Mouse (Mus musculus): ENCODE measurements around the gene Crat. TPM values are rescaled to one million over a fixed set of nuclear protein-coding genes. Genes with fewer than 3 reads are reported as not detected.
"Not testable (repeated sequence)": the region's sequence is repeated elsewhere in the genome, so short reads cannot be mapped to it uniquely, and the experiment has no call there.

Crat gene
- polyA plus RNA-seq, 1 experiment from 2014 or later: 21.9 TPM

DNA sequence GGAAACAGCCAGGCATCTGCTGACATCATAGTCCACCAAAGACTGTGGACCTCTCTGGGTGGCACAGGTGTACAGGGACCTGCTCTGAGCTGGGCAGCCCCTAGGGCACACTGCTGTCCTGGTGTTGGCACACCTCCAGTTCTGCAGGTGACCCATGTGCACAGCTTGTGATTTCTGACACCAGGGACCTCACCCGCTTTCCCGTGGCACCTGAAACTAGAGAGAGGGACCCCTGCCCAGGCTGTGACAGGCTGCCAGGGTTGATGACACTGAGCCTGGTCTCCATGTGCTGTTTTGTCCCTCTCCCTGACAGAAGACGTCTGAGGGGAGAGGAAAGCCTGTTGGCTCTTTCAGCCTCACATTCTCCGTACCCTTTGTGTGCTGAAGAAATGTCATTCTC is 22.2 kb upstream of the Crat start:
- Histone ChIP-seq H3K27ac (no peak overlapping the region), H3K27me3 (no peaks in the 10 kb centered on the region), H3K9me3 (no peaks in the 10 kb centered on the region), H3K4me1 (replicated peaks) (peaks cover 30% of the 10 kb centered on the region), H3K36me3 (peaks cover 57% of the 10 kb centered on the region), H3K9ac (replicated peaks) (no peak overlapping the region), H3K4me2 (replicated peaks) (no peak overlapping the region), H3K4me3 (replicated peaks) (no peak overlapping the region)
- no peak for ATAC-seq
- WGBS: 84% methylated on average over 4 of the region's 4 CpGs

DNA sequence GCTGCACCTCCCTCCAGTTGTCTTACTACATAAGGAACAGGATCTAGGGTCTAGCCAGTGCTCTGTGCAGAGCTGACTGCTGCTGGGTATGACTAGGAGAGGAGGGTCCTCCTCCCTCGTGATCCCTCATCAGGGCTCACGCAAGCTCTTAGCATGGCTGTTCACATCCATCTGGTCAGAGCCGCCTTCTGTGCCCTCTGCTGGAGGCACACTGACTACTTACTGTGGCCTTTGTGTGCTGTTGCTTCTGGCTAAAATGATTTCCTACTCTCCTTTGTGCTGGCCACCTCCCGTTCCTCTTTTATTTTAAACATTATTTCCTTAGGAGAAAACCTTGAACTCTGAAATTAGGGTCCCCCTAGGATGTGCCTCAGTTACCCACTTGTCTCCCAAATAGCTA is 21.2 kb upstream of the Crat start:
- 90% methylated on average over 4 of the region's 4 CpGs for WGBS
- H3K9ac ChIP-seq (replicated peaks): no peak overlapping the region
- peaks cover 67% of the 10 kb centered on the region for H3K36me3 ChIP-seq

DNA sequence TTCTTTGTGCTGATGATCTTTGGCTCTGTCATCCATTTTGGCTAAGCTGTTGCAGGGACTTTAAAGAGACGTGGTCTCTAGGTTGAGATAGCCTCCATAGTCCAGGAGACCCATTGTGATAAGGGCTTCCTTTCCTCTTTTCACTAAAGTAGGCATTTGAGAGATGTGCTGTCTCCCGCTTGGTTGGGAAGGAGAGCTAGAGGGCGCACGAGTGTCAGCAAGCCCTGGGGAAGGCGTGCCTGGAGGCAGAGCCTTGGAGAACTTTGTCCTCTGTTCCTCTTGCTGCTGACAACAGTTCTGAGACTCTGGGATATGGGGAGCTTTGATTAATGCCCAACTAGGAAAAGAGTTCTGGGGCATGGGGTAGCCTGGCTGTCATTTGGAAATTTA is 20.5 kb upstream of the Crat start:
- H3K27ac ChIP-seq: no peak overlapping the region
- 68% methylated on average over 5 of the region's 5 CpGs for WGBS
- no peak for ATAC-seq
- peaks cover 13% of the 10 kb centered on the region for H3K4me1 ChIP-seq (replicated peaks)
- H3K27me3 ChIP-seq: no peaks in the 10 kb centered on the region
- H3K9me3 ChIP-seq: no peaks in the 10 kb centered on the region
- H3K9ac ChIP-seq (replicated peaks): no peak overlapping the region
- peaks cover 74% of the 10 kb centered on the region for H3K36me3 ChIP-seq
- H3K4me2 ChIP-seq (replicated peaks): no peak overlapping the region
- H3K4me3 ChIP-seq (replicated peaks): no peak overlapping the region

More for the DNA sequence above, 21.2 kb upstream of the Crat start:
- H3K27me3 ChIP-seq: no peaks in the 10 kb centered on the region
- ATAC-seq: no peak
- H3K9me3 ChIP-seq: no peaks in the 10 kb centered on the region
- no peak overlapping the region for H3K27ac ChIP-seq
- peaks cover 20% of the 10 kb centered on the region for H3K4me1 ChIP-seq (replicated peaks)
- H3K4me2 ChIP-seq (replicated peaks): no peak overlapping the region
- H3K4me3 ChIP-seq (replicated peaks): no peak overlapping the region

DNA sequence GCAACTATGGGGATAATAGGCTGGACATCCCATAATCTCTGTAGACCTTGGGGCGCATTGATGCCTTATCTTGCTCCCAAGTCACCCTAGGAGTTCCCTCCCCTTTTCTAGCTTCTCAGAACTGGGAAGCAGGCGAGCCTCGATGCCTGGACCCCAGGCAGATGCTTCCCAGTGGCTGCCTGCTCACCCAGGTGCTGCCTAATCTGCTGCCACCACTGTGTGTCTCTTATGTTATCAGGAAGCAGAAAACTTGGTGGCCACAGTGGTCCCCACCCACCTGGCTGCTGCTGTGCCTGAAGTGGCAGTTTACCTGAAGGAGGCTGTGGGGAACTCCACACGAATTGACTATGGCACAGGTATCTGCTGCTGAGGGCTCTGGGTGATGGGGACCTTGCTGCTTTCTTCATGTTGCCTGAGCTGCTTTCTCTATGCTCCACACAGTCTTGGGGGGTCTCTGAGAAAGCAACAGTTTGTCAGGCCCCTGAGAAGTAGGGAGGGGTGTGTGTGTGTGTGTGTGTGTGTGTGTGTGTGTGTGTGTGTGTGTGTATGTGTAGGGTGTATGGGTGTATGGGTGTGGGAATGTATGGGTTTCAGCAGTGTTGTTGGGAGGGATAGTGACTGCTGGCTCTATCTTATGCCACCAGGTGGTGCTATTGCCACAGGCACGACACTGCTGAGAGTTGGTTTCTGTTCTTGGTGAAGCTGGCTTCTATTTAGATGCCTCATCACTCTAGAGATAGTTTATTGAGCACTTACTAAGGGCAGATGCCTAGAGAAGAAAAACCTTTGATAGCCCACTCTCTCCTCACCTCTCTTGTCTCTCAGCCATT is 19.9 kb upstream of the Crat start:
- Histone ChIP-seq H3K9ac (replicated peaks) (no peak overlapping the region), H3K4me2 (replicated peaks) (no peak overlapping the region), H3K9me3 (no peaks in the 10 kb centered on the region), H3K4me1 (replicated peaks) (peaks cover 7% of the 10 kb centered on the region), H3K36me3 (peaks cover 80% of the 10 kb centered on the region), H3K27ac (no peak overlapping the region), H3K27me3 (no peaks in the 10 kb centered on the region), H3K4me3 (replicated peaks) (no peak overlapping the region)
- 61% methylated on average over 5 of the region's 5 CpGs for WGBS
- ATAC-seq: peak; percentile 80

DNA sequence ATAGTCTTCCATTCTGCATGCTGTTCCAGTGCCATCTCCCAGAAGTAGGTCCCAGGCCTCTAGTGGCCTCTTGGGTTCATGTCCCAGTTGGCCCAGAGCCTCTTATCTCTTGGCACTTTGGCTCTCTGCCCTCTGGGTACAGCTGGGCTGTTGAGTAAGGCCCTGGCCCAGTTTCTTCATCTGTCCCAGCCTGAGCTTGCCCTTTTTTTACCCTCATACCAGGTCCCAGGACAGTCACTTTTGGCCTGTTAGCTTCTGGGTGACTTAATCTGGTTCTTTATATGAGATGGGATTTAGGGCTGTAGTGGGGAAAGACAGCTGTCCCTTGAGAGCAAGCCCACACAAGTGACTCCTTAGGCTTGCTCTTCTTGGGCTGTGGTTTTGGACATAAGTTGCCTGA is 13.5 kb upstream of the Crat start:
- Histone ChIP-seq H3K27ac (no peak overlapping the region), H3K9ac (replicated peaks) (no peak overlapping the region), H3K4me3 (replicated peaks) (no peak overlapping the region), H3K4me2 (replicated peaks) (no peak overlapping the region), H3K27me3 (no peaks in the 10 kb centered on the region), H3K9me3 (no peaks in the 10 kb centered on the region), H3K36me3 (peaks cover 79% of the 10 kb centered on the region), H3K4me1 (replicated peaks) (no peaks in the 10 kb centered on the region)
- ATAC-seq: no peak

DNA sequence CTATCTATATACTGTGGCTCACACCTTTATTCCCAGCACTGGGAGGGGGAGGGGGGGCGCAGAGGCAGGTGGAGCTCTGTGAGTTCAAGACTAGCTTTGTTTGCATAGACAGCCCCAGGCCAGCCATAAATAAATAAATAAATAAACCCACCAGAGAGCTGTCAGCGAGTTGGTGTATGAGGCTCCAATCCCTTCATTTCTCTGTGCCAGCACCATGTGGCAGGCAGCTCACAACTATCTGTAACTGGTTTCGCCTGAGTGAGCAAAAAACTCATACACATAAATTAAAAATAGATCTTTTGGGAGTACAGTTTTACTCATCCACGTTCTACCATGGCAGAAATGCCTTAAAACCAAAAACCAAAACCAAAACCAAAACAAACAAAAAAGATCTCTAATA is 5.8 kb upstream of the Crat start:
- Histone ChIP-seq H3K9me3 (no peaks in the 10 kb centered on the region), H3K4me3 (replicated peaks) (no peak overlapping the region), H3K36me3 (peaks cover 2% of the 10 kb centered on the region), H3K27me3 (no peaks in the 10 kb centered on the region), H3K9ac (replicated peaks) (no peak overlapping the region), H3K4me1 (replicated peaks) (peaks cover 30% of the 10 kb centered on the region), H3K27ac (no peak overlapping the region), H3K4me2 (replicated peaks) (no peak overlapping the region)
- 85% methylated on average over 4 of the region's 4 CpGs for WGBS
- no peak for ATAC-seq

DNA sequence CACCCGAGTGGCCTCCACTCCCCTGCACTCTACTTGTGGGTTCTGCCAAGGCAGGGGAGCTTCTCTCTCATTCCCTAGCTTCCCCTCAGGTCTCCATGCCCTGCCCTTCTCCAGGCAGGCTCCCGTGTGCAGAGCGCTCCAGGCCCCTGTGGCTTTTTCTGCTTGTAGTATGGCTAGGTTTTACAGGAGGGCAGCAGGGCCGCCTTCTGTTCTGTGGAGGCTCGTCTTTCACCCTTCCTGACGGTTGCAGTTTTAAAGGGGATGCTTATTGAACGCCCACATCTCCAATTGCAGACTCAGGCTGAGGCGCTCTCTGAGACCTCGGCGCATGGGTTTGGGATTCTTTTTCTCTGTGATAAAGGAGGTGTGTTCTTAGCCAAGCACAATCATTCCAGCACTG is 3.5 kb upstream of the Crat start:
- no peak for ATAC-seq
- WGBS: 43% methylated on average over 10 of the region's 10 CpGs
- Histone ChIP-seq H3K4me2 (replicated peaks) (0 out of 2 replicates have a peak overlapping the region, but pooled peaks have one; percentile 26), H3K9me3 (no peaks in the 10 kb centered on the region), H3K4me3 (replicated peaks) (no peak overlapping the region), H3K36me3 (no peaks in the 10 kb centered on the region), H3K4me1 (replicated peaks) (peaks cover 40% of the 10 kb centered on the region), H3K27ac (peak overlapping the region; percentile 30; the same call in 1 of the 2 replicates), H3K27me3 (no peaks in the 10 kb centered on the region), H3K9ac (replicated peaks) (peak overlapping the region; percentile 16; the same call in 1 of the 2 replicates)

DNA sequence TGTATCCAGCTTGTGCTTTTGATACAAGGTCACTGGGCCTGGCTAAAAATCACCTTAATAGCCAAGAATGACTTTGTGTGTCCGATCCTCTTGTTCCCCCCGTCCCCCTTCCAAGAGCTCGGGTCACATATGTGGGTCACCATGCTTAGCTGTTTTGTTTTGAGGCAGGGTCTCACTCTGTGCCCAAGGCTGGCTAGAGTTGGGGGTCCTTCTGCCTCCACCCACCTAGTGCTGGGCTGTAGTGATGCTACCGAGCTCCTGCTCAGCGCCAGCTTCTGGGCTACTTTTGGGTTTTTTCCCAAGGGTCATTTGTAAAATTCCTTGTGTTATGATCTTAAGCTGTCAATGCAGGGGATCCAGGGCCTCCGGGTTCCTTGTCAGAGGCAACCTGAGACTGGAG is 2.6 kb upstream of the Crat start:
- no peak for ATAC-seq
- 82% methylated on average over 6 of the region's 6 CpGs for WGBS
- no peak overlapping the region for H3K4me3 ChIP-seq (replicated peaks)
- peaks cover 48% of the 10 kb centered on the region for H3K4me1 ChIP-seq (replicated peaks)
- H3K36me3 ChIP-seq: no peaks in the 10 kb centered on the region
- H3K9me3 ChIP-seq: no peaks in the 10 kb centered on the region
- peak overlapping the region; percentile 16; the same call in 1 of the 2 replicates for H3K9ac ChIP-seq (replicated peaks)
- peak overlapping the region; percentile 26 for H3K4me2 ChIP-seq (replicated peaks)
- no peak overlapping the region for H3K27ac ChIP-seq
- H3K27me3 ChIP-seq: no peaks in the 10 kb centered on the region

DNA sequence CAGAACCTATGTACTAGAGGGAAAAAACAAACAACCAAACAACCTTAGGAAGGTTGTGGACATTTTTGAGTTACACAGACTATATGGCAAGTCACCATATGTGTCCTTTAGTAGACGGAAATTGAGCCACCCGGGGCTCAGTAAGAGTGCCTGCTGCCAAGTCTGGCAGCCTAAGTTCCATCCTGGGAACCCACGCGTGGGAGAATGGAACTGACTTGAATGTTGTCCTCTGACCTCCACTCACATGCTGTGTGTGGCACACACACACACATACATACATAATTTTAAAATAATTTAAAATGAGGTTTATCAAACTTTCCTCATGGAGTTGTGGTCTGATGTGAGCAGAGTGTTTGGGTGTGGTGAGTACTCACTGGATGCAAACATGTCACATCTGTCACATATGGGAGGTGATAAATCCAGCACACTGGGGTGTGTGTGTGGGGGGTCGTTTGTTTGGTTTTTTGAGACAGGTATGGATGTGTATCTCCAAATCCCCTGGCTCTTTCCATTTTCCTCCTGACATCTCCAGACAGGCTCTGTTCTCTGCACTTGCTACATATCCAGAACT is 2.1 kb upstream of the Crat start:
- peak overlapping the region; percentile 76 for H3K4me2 ChIP-seq (replicated peaks)
- H3K9ac ChIP-seq (replicated peaks): peak overlapping the region; percentile 16; the same call in 1 of the 2 replicates
- no peaks in the 10 kb centered on the region for H3K27me3 ChIP-seq
- H3K9me3 ChIP-seq: no peaks in the 10 kb centered on the region
- no peak overlapping the region for H3K27ac ChIP-seq
- WGBS: 79% methylated on average over 5 of the region's 5 CpGs
- ATAC-seq: no peak
- H3K4me1 ChIP-seq (replicated peaks): peaks cover 54% of the 10 kb centered on the region
- H3K36me3 ChIP-seq: peaks cover 3% of the 10 kb centered on the region
- no peak overlapping the region for H3K4me3 ChIP-seq (replicated peaks)

DNA sequence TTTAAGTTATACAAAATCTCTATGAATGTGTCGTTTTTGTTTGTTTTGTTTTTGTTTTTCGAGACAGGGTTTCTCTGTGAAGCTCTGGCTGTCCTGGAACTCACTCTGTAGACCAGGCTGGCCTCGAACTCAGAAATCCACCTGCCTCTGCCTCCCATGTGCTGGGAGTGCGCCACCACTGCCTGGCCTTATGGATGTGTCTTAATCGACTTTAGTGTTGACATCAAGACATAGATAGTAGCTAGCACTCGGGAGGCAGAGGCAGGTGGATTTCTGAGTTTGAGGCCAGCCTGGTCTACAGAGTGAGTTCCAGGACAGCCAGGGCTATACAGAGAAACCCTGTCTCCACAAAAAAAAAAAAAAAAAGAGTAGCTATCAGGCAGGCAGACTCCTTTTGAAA is 1.5 kb upstream of the Crat start:
- not testable (repeated sequence) for H3K9ac ChIP-seq (replicated peaks); H3K36me3 ChIP-seq; H3K9me3 ChIP-seq; H3K27me3 ChIP-seq; H3K27ac ChIP-seq; ATAC-seq
- Histone ChIP-seq H3K4me2 (replicated peaks) (peak overlapping the region; percentile 76), H3K4me1 (replicated peaks) (peaks cover 54% of the 10 kb centered on the region), H3K4me3 (replicated peaks) (peak overlapping the region; percentile 92)
- 82% methylated on average over 6 of the region's 6 CpGs for WGBS

DNA sequence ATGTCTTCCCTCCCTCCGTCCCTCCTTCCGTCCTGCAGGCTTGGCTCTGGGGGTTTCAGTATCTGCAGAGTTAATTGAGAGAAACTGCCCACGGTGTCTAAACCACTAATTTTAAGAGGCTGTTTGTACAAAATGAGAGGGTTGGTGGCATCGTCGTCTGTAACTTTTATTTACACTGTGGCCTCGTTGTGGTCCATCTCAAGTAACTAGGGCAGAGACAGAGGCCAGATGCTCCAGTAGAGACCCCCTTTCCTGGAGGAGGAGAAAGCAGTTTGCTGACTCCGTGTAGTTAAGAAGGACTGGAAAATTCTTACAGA is 994 bp upstream of the Crat start:
- no peaks in the 10 kb centered on the region for H3K27me3 ChIP-seq
- no peak for ATAC-seq
- no peaks in the 10 kb centered on the region for H3K9me3 ChIP-seq
- under 1% methylated on average over 7 of the region's 7 CpGs for WGBS
- peaks cover 12% of the 10 kb centered on the region for H3K36me3 ChIP-seq
- H3K4me1 ChIP-seq (replicated peaks): peaks cover 54% of the 10 kb centered on the region
- peak overlapping the region; percentile 76 for H3K4me2 ChIP-seq (replicated peaks)
- peak overlapping the region; percentile 92 for H3K4me3 ChIP-seq (replicated peaks)
- H3K9ac ChIP-seq (replicated peaks): peak overlapping the region; percentile 97
- peak overlapping the region; percentile 95 for H3K27ac ChIP-seq

DNA sequence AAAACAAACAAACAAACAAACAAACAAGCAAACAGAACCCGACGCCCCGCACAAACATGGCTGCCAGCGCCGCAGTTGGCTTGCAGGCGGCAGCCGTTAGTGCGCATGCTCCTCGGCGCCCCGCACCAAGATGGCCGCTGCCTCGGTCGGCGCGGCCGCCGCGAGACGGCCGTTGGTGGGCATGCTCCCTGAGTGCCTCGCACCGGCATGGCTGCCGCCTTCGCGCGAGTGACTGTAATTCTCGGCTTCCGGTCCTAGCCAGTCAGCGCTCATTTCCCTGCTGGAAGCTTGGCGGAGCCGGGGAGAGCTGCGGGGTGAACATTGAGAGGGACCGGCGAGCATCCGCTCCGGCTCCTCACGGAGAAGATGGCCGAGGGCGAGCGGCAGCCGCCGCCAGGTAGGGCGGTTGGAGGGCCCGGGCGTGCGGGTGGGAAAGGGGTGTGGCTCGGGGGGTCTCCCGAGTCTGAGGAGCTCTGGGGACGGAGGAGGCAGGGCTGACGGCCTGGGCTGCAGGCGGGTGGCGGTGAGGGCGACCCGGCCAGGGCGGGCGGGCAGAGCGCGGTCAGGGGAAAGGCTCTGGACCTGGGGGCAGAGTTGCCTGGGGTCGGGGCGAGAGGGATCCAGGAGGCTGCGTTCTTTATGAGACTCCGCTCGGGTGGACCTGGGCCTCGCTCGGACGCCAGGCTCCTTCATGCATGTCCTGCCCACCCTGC is 479 bp upstream of the Crat start, which contains the start of gene Ptpa:
TSS of gene Ptpa (plus strand) at position 104 of the 713 bp plus-strand sequence.
- H3K4me3 ChIP-seq (replicated peaks): peak within 1 kb of the TSS; percentile 92
- WGBS: under 1% methylated on average over 67 of the region's 67 CpGs
- ATAC-seq: peak; percentile 95

More for the DNA sequence above, 479 bp upstream of the Crat start, which contains the start of gene Ptpa:
- Histone ChIP-seq H3K9ac (replicated peaks) (peak within 1 kb of the TSS; percentile 97), H3K9me3 (no peaks in the 10 kb centered on the region), H3K36me3 (peaks cover 14% of the 10 kb centered on the region), H3K27ac (peak within 1 kb of the TSS; percentile 95), H3K4me2 (replicated peaks) (peak within 1 kb of the TSS; percentile 76), H3K4me1 (replicated peaks) (peaks cover 54% of the 10 kb centered on the region), H3K27me3 (no peaks in the 10 kb centered on the region)
